ENCODE assay signal across 18 mouse cellular contexts in the genomic region with DNA sequence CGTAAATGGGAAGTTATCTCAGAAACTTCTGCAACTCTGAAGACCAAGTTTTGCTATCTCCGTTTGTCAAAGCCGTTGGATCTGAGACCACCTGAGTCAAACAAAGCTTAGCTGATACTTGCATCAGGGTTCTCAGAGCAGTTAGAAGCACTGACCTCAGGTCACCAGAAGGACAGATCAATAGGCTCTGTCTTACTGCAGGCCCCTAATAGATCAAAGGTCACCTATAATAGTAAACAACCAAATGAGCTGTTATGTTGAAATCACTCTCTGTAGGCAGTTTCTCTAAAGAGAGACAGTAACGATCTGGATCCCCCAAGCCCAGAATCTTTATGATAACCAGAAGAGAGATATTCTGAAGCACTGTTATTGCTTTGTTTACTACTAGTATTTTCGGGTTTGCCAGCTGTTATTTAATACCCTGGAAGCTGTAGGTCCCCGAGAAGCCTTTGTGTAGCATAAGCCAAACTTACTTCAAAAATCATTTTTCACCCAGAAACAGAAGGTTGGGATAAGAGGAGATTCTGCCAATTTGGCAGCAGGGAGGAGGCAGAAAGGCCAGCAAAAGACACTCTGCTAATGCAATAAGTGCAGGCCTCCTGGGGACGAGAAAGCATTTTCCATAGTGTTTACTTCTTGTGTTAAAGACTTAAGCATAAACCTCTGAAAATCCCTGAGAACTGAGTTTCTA.
A peak's percentile ranks its signal among the peaks of the same experiment; 100 is the strongest.
DNase-seq lines count a peak whose midpoint lies in the region; ATAC-seq and TF ChIP-seq lines count a peak whose summit lies in the region.
"Had no signal": no experiment of that assay in that cellular context is flagged by ENCODE, and none has a peak within 500 bp of the region (broad histone marks: within the 10 kb centered on the region; RNA-seq: fewer than 3 reads in every experiment).

No protein-coding gene starts in this region.

- H3K4me1 ChIP-seq in limb, embryonic 14.5 days (ENCODE audit: control insufficient read depth, insufficient read depth, low read length): 0 out of 2 replicates have a peak, but pooled peaks cover 2% of the 10 kb centered on the region
- peaks cover 5% of the 10 kb centered on the region; the same call in 1 of the 2 replicates for H3K4me1 ChIP-seq in limb, embryonic 10.5 days
- no peaks in the 10 kb centered on the region for H3K4me1 ChIP-seq in liver, embryonic 16.5 days (ENCODE audit: control insufficient read depth, low read depth, low read length)
- H3K4me1 ChIP-seq: embryonic facial prominence, embryonic 13.5 days; forebrain, embryonic 15.5 days; limb, embryonic 15.5 days; stomach, embryonic 15.5 days had no signal

- ATAC-seq in limb, embryonic 14.5 days (ENCODE audit: low FRiP score, low read depth): no peak
- ATAC-seq in liver, embryonic 16.5 days (ENCODE audit: low read depth): peak; percentile 80
- no peak for ATAC-seq in monocyte, adult 5-6 weeks (replicated peaks; ENCODE audit: insufficient number of reproducible peaks, low FRiP score, low TSS enrichment, poor library complexity, severe bottlenecking)
- ATAC-seq: forebrain, embryonic 15.5 days; hindbrain, embryonic 16.5 days; intestine, postnatal 0 days; midbrain, embryonic 16.5 days had no signal

- TF ChIP-seq POLR2A in limb, embryonic 14.5 days (IDR thresholded peaks at IDR 0.05; ENCODE audit: borderline replicate concordance, extremely low read depth, insufficient read depth, insufficient read length): no peak

- no peak overlapping the region for H3K27ac ChIP-seq in limb, embryonic 14.5 days (replicated peaks; ENCODE audit: low read depth, low read length)
- no peak overlapping the region for H3K27ac ChIP-seq in limb, embryonic 10.5 days
- peak overlapping the region; percentile 66; the same call in 1 of the 2 replicates for H3K27ac ChIP-seq in liver, embryonic 16.5 days (ENCODE audit: low read length)
- H3K27ac ChIP-seq: embryonic facial prominence, embryonic 13.5 days; forebrain, embryonic 15.5 days; heart, embryonic 15.5 days; limb, embryonic 15.5 days; stomach, embryonic 15.5 days had no signal

- H3K9me3 ChIP-seq in limb, embryonic 14.5 days (ENCODE audit: control insufficient read depth, low read length): no peaks in the 10 kb centered on the region
- no peaks in the 10 kb centered on the region for H3K9me3 ChIP-seq in limb, embryonic 10.5 days (replicated peaks)
- H3K9me3 ChIP-seq in liver, embryonic 16.5 days (replicated peaks; ENCODE audit: control insufficient read depth, low read length): no peaks in the 10 kb centered on the region
- H3K9me3 ChIP-seq: embryonic facial prominence, embryonic 13.5 days; forebrain, embryonic 15.5 days; heart, embryonic 15.5 days; limb, embryonic 15.5 days; stomach, embryonic 15.5 days had no signal

- H3K27me3 ChIP-seq in limb, embryonic 14.5 days (ENCODE audit: control insufficient read depth, insufficient read depth, low read length): no peaks in the 10 kb centered on the region
- no peaks in the 10 kb centered on the region for H3K27me3 ChIP-seq in limb, embryonic 10.5 days (ENCODE audit: low read depth, poor library complexity, severe bottlenecking)
- H3K27me3 ChIP-seq in liver, embryonic 16.5 days (ENCODE audit: control insufficient read depth, insufficient read depth, low read depth, low read length): no peaks in the 10 kb centered on the region
- H3K27me3 ChIP-seq: forebrain, embryonic 15.5 days; heart, embryonic 15.5 days; limb, embryonic 15.5 days; stomach, embryonic 15.5 days had no signal

- 47% methylated on average over 7 of the region's 7 CpGs for WGBS in limb, embryonic 14.5 days
- WGBS in limb, embryonic 10.5 days: 28% methylated on average over 7 of the region's 7 CpGs
- 44% methylated on average over 7 of the region's 7 CpGs for WGBS in liver, embryonic 16.5 days (ENCODE audit: insufficient replicate concordance)

- H3K4me2 ChIP-seq in limb, embryonic 14.5 days (replicated peaks; ENCODE audit: low read depth, low read length, severe bottlenecking): no peak overlapping the region
- no peak overlapping the region for H3K4me2 ChIP-seq in liver, embryonic 16.5 days (ENCODE audit: low read depth, low read length)
- H3K4me2 ChIP-seq: embryonic facial prominence, embryonic 13.5 days; forebrain, embryonic 15.5 days; heart, embryonic 15.5 days; limb, embryonic 15.5 days; stomach, embryonic 15.5 days had no signal

- no peak overlapping the region for H3K9ac ChIP-seq in limb, embryonic 14.5 days (ENCODE audit: low read depth, low read length, severe bottlenecking)
- H3K9ac ChIP-seq in liver, embryonic 16.5 days (ENCODE audit: low read depth, low read length): no peak overlapping the region
- H3K9ac ChIP-seq: embryonic facial prominence, embryonic 13.5 days; forebrain, embryonic 15.5 days; heart, embryonic 15.5 days; limb, embryonic 15.5 days; stomach, embryonic 15.5 days had no signal

- DNase-seq in limb, embryonic 14.5 days (ENCODE audit: low spot score): peak; percentile 42
- DNase-seq in limb, embryonic 10.5 days (ENCODE audit: low spot score): no peak
- peak; percentile 6 for DNase-seq in NIH3T3 (ENCODE audit: low read depth)
- peak; percentile 88 for DNase-seq in adipocyte (ENCODE audit: low spot score)
- no peak for DNase-seq in thymus, adult 18-20 months
- DNase-seq: gastrocnemius, postnatal 36 days; heart, postnatal 4 days; right cerebral cortex, postnatal 25 days had no signal

- no peaks in the 10 kb centered on the region for H3K36me3 ChIP-seq in limb, embryonic 14.5 days (ENCODE audit: control insufficient read depth, insufficient read depth, low read length)
- no peaks in the 10 kb centered on the region for H3K36me3 ChIP-seq in limb, embryonic 10.5 days
- no peaks in the 10 kb centered on the region for H3K36me3 ChIP-seq in liver, embryonic 16.5 days (ENCODE audit: control insufficient read depth, insufficient read depth)
- H3K36me3 ChIP-seq: embryonic facial prominence, embryonic 13.5 days; forebrain, embryonic 15.5 days; heart, embryonic 15.5 days; limb, embryonic 15.5 days; stomach, embryonic 15.5 days had no signal

- no peak overlapping the region for H3K4me3 ChIP-seq in limb, embryonic 14.5 days (replicated peaks; ENCODE audit: low read length)
- H3K4me3 ChIP-seq in limb, embryonic 10.5 days: no peak overlapping the region
- H3K4me3 ChIP-seq in liver, embryonic 16.5 days (ENCODE audit: low read depth, low read length): no peak overlapping the region
- H3K4me3 ChIP-seq: embryonic facial prominence, embryonic 13.5 days; forebrain, embryonic 15.5 days; heart, embryonic 15.5 days; limb, embryonic 15.5 days; stomach, embryonic 15.5 days had no signal

Comparison
In these comparisons a context has a peak if more than half of its experiments do, and no peak if none do; other contexts are left out.
1. DNase-seq: peak in limb, embryonic 14.5 days (single experiment), NIH3T3 (single experiment) and adipocyte (single experiment); none in limb, embryonic 10.5 days (single experiment) and thymus, adult 18-20 months (0 of 2).